Mouse (Mus musculus): ENCODE data around the gene Ngef. TPM values are rescaled to one million over a fixed set of nuclear protein-coding genes. Genes with fewer than 3 reads are reported as not detected.

Gene Ngef
- total RNA-seq, 1 experiment from 2014 or later, result not detected

DNA sequence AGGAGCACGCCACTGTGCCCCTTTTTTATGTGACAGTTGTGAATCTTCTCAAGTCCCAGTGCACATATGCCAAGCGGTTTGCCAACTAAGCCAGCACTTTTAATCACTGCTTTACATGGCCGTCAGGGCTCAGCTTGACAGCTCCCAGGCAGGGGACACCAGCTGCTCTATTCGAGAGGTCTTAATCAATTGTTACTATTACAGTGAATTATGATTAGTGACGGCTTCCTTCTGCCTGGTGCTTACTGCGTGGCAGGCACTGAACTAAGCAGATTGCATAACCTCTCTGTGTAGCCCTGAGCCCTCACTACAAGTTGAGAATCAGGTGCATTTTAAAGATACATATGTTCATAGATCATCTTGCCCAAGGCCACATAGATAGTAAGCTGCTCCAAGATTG, 683 bp upstream of the Ngef start:
- ATAC-seq (replicated peaks; ENCODE audit: insufficient number of reproducible peaks, low FRiP score, low TSS enrichment, poor library complexity, severe bottlenecking), result no peak

DNA sequence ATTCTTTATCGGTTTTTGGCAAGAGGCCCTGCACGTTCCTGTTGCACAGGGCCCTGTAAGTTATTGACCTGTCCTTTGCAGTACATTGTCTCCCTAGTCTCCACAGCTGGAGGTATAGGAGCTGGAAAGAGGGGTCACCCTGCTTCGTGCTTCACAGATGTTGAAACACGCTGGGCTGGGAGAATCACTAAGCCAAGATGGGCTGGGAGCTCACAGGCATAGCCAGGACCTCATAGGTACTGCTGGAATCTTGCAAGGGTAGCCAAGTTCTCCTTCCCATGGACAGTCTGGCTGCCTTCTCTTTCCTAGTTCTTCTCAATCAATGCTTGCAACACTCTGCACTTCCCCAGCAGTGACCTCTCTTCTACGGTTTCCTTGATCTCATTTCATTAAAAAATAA, 409 bp downstream of the Ngef start:
- ATAC-seq (replicated peaks; ENCODE audit: insufficient number of reproducible peaks, low FRiP score, low TSS enrichment, poor library complexity, severe bottlenecking), result no peak

DNA sequence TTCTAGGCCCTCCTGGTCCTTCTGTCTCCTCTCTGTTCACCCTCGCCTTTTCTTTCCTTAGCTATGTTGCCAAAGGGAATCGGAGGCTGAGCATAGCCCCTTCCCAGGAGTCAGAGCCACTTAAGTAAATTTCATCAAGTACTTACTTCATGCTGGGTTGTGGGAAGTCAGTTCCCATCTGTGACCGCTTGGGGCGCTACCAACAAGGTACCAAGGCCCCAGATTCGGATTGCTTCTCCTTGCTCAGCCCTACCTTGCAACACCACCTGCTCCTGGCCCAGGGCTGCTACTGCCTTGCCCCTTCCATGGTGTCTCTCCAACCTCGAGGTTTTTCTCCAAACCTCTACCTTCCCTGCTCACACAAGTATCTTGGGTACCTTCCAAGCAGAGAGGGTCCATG, 5.3 kb downstream of the Ngef start:
- peak; percentile 47 for ATAC-seq (replicated peaks; ENCODE audit: insufficient number of reproducible peaks, low FRiP score, low TSS enrichment, poor library complexity, severe bottlenecking)

DNA sequence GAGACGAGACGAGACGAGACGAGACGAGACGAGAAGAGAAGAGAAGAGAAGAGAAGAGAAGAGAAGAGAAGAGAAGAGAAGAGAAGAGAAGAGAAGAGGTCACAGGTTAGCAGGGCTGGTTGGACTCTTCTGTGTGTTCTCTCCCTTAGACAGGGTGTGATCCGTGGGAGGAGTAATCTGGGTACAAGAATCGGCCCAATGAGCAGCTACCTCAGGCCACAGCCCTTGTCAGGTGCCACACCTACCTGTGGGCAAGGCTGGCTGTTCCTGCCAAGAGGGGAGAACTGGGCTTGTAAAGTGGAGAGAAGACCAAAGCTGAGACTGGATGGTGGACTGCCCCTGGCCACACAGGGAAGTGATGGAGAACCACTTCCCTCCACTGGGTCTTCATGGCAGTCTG, 7.9 kb downstream of the Ngef start:
- ATAC-seq (replicated peaks; ENCODE audit: insufficient number of reproducible peaks, low FRiP score, low TSS enrichment, poor library complexity, severe bottlenecking), result no peak

- no peak for ATAC-seq (replicated peaks; ENCODE audit: insufficient number of reproducible peaks, low FRiP score, low TSS enrichment, poor library complexity, severe bottlenecking)
These were observed 10.7 kb downstream of the Ngef start for GRCm38 (mm10) chr1:87562967-87563366.

DNA sequence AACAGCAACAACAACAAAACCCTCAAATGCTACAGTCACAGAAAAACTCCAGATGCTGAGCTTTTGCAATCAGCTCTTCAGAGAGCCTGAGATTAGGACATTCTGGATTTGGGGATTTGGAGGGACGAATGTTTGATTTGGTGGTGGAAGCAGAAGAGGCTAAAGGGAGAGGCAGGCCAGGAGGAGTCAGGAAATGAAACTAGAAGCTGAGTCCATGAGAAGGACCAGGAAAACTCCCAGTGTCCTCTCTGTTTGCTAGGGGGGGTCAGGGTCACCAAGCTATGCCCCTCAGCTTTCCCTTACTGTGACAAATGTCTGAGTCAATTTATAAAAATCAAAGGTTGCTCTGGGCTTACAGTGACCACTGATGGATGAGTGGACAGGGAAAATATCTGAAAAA, 20.1 kb downstream of the Ngef start:
- no peak for ATAC-seq (replicated peaks; ENCODE audit: insufficient number of reproducible peaks, low FRiP score, low TSS enrichment, poor library complexity, severe bottlenecking)

DNA sequence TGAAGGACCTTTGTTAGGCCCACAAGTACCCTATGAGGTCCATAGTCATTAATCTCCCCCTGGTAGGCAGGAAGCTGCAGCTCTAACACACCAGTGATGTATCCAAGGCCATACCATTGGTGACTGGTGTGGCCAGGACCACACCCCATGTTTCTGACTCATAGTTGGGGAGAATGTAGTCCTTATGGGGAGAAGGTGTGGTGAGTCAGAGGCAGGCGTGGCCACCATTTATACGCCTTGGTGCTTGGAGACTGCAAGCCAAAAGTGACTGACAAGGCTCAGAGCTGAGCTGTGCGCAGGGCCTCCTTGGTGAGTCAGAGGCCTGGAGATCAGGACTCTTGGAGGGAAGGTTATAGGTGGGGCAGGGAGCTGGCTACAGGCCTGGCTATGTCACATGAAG, 22.7 kb downstream of the Ngef start:
- no peak; the same call in 1 of the 2 replicates for ATAC-seq (replicated peaks; ENCODE audit: insufficient number of reproducible peaks, low FRiP score, low TSS enrichment, poor library complexity, severe bottlenecking)

DNA sequence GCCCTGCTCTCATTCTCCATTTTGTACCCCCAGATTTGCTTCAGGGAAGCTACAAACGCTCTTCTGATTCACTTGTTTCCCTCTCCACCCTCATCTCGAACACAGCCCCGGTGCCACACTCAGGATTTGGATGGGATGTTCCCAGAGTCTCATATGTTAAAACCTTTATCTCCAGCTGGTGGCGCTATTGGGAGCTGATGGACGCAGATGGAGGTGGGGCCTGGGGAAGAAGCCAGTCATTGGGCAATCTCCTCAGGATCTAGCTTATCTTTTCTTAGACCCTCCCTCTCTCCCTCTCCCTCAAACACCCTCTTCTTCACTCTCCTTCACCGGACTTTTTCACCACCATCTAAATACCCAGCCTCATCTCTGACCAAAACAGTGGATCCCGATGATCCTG, 32.1 kb downstream of the Ngef start:
- no peak for ATAC-seq (replicated peaks; ENCODE audit: insufficient number of reproducible peaks, low FRiP score, low TSS enrichment, poor library complexity, severe bottlenecking)

GRCm38 (mm10) chr1:87537008-87537407, 36.7 kb downstream of the Ngef start:
- no peak for ATAC-seq (replicated peaks; ENCODE audit: insufficient number of reproducible peaks, low FRiP score, low TSS enrichment, poor library complexity, severe bottlenecking)

DNA sequence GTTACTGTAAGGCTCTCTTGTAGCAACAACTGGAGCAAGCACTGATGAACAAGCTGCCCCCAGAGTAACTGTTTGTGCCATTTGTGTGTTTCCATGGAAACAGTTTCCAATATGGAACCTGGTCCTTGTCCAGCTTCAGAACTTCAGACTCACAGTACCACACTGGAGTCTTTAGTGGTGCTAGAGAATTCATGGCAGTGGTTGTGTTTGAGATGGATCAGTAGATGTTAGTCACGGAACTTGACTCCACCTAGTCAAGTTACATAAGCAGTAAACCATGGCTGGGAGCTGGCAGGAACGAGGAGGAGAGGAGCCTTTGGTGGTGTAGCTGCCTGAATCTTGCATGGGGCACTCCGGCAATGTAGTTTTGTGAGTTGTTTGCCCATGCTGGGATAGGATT, 39.6 kb downstream of the Ngef start:
- ATAC-seq (replicated peaks; ENCODE audit: insufficient number of reproducible peaks, low FRiP score, low TSS enrichment, poor library complexity, severe bottlenecking), result no peak

DNA sequence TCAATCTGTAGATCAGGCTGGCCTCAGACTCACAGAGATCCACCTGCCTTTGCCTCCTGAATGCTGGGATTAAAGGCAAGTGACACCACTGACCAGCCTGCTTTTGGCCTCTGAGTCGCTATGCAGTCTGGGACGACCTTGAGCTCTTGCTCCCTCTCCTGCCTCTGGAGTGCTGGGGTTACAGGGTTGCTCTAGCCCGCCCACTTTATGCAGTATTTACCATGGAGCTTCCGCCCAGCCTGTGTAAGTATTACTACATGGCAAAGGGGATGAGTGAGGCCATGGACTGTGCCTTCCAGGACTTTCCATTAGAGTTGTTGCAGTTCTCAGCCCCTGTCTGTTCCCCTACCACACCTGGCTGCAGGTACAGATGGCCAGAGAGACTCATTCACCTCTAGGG, 41.3 kb downstream of the Ngef start:
- ATAC-seq (replicated peaks; ENCODE audit: insufficient number of reproducible peaks, low FRiP score, low TSS enrichment, poor library complexity, severe bottlenecking), result no peak

- ATAC-seq (replicated peaks; ENCODE audit: insufficient number of reproducible peaks, low FRiP score, low TSS enrichment, poor library complexity, severe bottlenecking), result no peak
These were observed 46.5 kb downstream of the Ngef start for GRCm38 (mm10) chr1:87527191-87527590.

DNA sequence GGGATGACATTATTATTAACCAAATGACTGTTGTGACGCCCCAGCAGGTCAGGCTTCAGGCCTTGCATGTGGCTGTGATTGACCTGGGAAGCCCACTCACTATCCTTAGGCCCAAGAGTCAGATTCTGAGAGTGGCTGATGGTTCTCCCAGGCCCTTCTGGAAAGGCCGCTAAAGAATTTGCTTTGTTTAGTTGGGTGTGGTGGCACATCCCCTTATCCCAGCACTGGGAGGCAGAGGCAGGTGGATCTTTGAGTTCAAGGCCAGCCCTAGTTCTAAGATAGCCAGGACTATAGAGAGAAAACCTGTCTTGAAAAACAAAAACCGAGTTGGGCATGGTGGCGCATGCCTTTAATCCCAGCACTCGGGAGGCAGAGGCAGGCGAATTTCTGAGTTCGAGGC, 48.6 kb downstream of the Ngef start:
- ATAC-seq (replicated peaks; ENCODE audit: insufficient number of reproducible peaks, low FRiP score, low TSS enrichment, poor library complexity, severe bottlenecking), result no peak

GRCm38 (mm10) chr1:87521523-87521922, 52.1 kb downstream of the Ngef start:
- no peak for ATAC-seq (replicated peaks; ENCODE audit: insufficient number of reproducible peaks, low FRiP score, low TSS enrichment, poor library complexity, severe bottlenecking)

GRCm38 (mm10) chr1:87520467-87520866, 53.2 kb downstream of the Ngef start:
- no peak for ATAC-seq (replicated peaks; ENCODE audit: insufficient number of reproducible peaks, low FRiP score, low TSS enrichment, poor library complexity, severe bottlenecking)

DNA sequence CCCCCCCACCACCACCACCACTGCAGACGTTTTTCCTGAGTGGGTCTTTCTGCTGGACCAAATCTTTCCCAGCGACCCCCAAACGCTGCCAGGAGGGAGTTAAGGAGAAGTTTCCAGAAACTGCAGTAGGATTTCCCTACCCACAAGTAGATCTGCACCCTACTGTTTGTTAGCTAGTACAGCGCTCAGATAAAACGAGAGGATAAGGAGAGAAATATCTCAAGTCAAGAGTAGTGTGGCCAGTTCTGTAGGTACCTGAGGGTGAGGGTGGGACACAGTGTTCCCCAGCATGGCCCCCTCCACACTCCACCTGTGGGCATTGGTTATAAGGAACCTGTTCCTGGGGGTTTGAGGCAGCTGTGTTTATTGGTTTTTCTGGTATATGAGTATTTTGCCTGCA, 62.8 kb downstream of the Ngef start:
- no peak for ATAC-seq (replicated peaks; ENCODE audit: insufficient number of reproducible peaks, low FRiP score, low TSS enrichment, poor library complexity, severe bottlenecking)

- ATAC-seq (replicated peaks; ENCODE audit: insufficient number of reproducible peaks, low FRiP score, low TSS enrichment, poor library complexity, severe bottlenecking), result no peak
These were observed 63.4 kb downstream of the Ngef start for GRCm38 (mm10) chr1:87510166-87510691.

GRCm38 (mm10) chr1:87509561-87510165, 64.0 kb downstream of the Ngef start, which contains the start of gene Neu2:
TSS of gene Neu2 (plus strand) at chr1:87509889.
- ATAC-seq (replicated peaks; ENCODE audit: insufficient number of reproducible peaks, low FRiP score, low TSS enrichment, poor library complexity, severe bottlenecking), result no peak

DNA sequence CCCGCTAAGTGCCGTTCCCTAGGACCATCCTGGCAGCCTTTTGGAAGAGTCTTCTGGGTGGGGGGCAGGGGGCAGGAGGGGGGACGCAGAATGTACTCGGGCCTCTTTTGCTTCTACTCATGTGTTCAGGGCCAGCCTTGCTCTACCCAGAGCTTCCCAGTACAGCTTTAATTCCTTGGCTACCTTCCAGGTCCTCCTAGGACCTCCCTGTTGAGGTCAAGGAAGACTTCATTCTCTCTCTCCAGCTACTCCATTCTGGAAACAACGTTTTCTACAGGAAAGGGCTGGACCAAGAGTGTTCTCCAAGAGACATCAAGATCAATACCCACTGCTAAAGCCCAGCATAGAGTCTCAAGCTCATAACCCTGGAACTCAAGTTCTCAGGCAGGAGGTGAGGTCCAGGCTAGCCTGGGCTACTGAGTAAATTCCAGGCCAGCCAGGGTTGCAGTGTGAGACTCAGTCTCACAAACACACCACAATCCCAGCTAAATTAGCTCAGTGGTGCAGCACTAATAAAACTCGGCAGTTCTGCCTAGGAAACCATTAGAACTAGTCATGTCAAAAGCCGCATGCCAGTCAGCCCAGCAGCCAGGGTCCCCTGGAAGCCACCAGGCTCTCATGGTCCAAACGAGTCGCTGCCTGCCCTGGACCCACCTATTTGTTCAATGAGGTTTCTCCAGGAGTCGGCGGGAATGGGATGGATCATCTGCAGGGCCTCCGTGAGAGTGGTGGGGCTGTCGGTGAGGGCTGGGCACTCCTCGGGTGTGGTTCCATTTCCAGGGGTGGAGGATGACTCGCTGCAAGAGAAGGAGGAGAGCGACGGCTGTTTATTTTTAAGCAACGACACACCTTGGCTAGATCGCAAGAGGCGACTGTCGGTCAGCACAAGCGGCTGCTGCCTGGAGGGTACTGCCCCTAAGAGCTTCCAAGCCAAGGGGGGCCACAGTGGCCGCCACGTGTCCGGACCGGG, 64.8 kb downstream of the Ngef start:
- ATAC-seq (replicated peaks; ENCODE audit: insufficient number of reproducible peaks, low FRiP score, low TSS enrichment, poor library complexity, severe bottlenecking), result no peak

DNA sequence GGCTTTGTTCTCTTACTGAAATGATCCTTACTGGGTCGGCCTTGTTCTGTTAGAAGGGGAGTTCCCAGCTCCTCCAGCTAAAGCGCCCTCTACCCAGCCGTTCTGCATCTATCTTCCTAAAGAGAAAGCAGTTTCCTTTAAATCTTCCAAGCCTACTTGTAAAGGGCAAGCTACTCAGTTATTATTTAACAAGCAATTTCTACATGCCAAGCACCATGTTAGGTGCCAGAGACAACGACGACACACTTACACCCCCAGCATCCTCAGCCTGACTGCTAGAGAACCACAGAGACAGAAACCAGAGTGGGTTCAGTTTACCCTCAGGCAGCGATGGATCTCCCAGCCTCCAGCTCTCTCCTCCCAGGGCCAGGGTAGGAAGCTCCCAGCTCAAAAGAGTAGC, 65.8 kb downstream of the Ngef start:
- no peak for ATAC-seq (replicated peaks; ENCODE audit: insufficient number of reproducible peaks, low FRiP score, low TSS enrichment, poor library complexity, severe bottlenecking)

Measured in monocyte, adult 5-6 weeks (primary cell).